ENCODE assay signal across 13 mouse cellular contexts in genomic region chr7:80204362-80204761, GRCm38 (mm10). TPM values are rescaled to one million over a fixed set of nuclear protein-coding genes. Genes with fewer than 3 reads are reported as not detected.
DNase-seq lines count a peak whose midpoint lies in the region; ATAC-seq lines count a peak whose summit lies in the region.
"Had no signal": no experiment of that assay in that cellular context is flagged by ENCODE, and none has a peak within 500 bp of the region (broad histone marks: within the 10 kb centered on the region; RNA-seq: fewer than 3 reads in every experiment).

No protein-coding gene starts in this region.

- peaks cover 88% of the 10 kb centered on the region for H3K36me3 ChIP-seq in megakaryocyte, embryonic 14.5 days (replicated peaks; ENCODE audit: low read length)
- H3K36me3 ChIP-seq in liver, embryonic 16.5 days (ENCODE audit: control insufficient read depth, insufficient read depth): peaks cover 10% of the 10 kb centered on the region; the same call in 1 of the 2 replicates

- H3K27me3 ChIP-seq in megakaryocyte, embryonic 14.5 days (replicated peaks): no peaks in the 10 kb centered on the region
- H3K27me3 ChIP-seq in liver, embryonic 16.5 days (ENCODE audit: control insufficient read depth, insufficient read depth, low read depth, low read length): no peaks in the 10 kb centered on the region

- DNase-seq in CD4-positive, CD25-positive, alpha-beta regulatory T cell, adult 2 months (ENCODE audit: low read depth, low spot score): peak; percentile 73
- DNase-seq in T-cell, adult 2 months (ENCODE audit: low spot score): peak; percentile 73
- DNase-seq in kidney, postnatal 4 days: no peak
- no peak for DNase-seq in layer of hippocampus, postnatal 14 days (ENCODE audit: low spot score in 2 of 2)
- DNase-seq: cerebellum, adult 18-20 months; gastrocnemius, adult 2 months; heart, postnatal 14 days; layer of hippocampus, postnatal 36 days; lung, adult 18-20 months; midbrain, embryonic 14.5 days had no signal

- ATAC-seq in megakaryocyte, adult 5-6 weeks (ENCODE audit: poor library complexity, severe bottlenecking): no peak
- no peak for ATAC-seq in liver, embryonic 16.5 days (ENCODE audit: low read depth)

- H3K4me2 ChIP-seq in liver, embryonic 16.5 days (ENCODE audit: low read depth, low read length): peak overlapping the region; percentile 51

- 62% methylated on average over 4 of the region's 4 CpGs for WGBS in liver, embryonic 16.5 days (ENCODE audit: insufficient replicate concordance)

- peak overlapping the region; percentile 84 for H3K27ac ChIP-seq in liver, embryonic 16.5 days (ENCODE audit: low read length)
- H3K27ac ChIP-seq: gastrocnemius, adult 2 months had no signal

- peaks cover 100% of the 10 kb centered on the region for H3K4me1 ChIP-seq in megakaryocyte, embryonic 14.5 days
- peaks cover 100% of the 10 kb centered on the region for H3K4me1 ChIP-seq in liver, embryonic 16.5 days (ENCODE audit: control insufficient read depth, low read depth, low read length)

- H3K9ac ChIP-seq in liver, embryonic 16.5 days (ENCODE audit: low read depth, low read length): no peak overlapping the region; the same call in 1 of the 2 replicates

- H3K9me3 ChIP-seq in megakaryocyte, embryonic 14.5 days: no peaks in the 10 kb centered on the region
- H3K9me3 ChIP-seq in liver, embryonic 16.5 days (replicated peaks; ENCODE audit: control insufficient read depth, low read length): no peaks in the 10 kb centered on the region

- H3K4me3 ChIP-seq in megakaryocyte, embryonic 14.5 days (replicated peaks): peak overlapping the region; percentile 98
- no peak overlapping the region for H3K4me3 ChIP-seq in liver, embryonic 16.5 days (ENCODE audit: low read depth, low read length)
- H3K4me3 ChIP-seq: gastrocnemius, adult 2 months had no signal

RNA-seq across cellular contexts. Expression of gene Sema4b, which starts 17.7 kb away (rescaled TPM):
- polyA plus RNA-seq in megakaryocyte, embryonic 14.5 days (2012; ENCODE audit: insufficient read depth, low replicate concordance): 30.8 and 31.0 TPM in 2 replicates
- 10.1 and 13.7 TPM in 2 replicates for total RNA-seq in megakaryocyte, adult 5-6 weeks (2015)
- 10.5 and 11.1 TPM in 2 replicates for total RNA-seq in megakaryocyte, adult 5-6 weeks (2017)
- 13.4 and 14.4 TPM in 2 replicates for polyA plus RNA-seq in liver, embryonic 16.5 days (2015; fragmentation: Nextera tagmentation; extraction: Ambion mirVana)
- 10 to 100 TPM; 25.2 to 25.7 TPM for total RNA-seq in layer of hippocampus, postnatal 14 days (2021)

RNA-seq across cellular contexts. Expression of gene Cib1, which starts 28.3 kb away (rescaled TPM):
- polyA plus RNA-seq in megakaryocyte, embryonic 14.5 days (2012; ENCODE audit: insufficient read depth, low replicate concordance): 42.4 and 54.0 TPM in 2 replicates
- 107 and 134 TPM in 2 replicates for total RNA-seq in megakaryocyte, adult 5-6 weeks (2015)
- 86.5 and 98.1 TPM in 2 replicates for total RNA-seq in megakaryocyte, adult 5-6 weeks (2017)
- polyA plus RNA-seq in liver, embryonic 16.5 days (2015; fragmentation: Nextera tagmentation; extraction: Ambion mirVana): 76.4 and 77.0 TPM in 2 replicates
- total RNA-seq in layer of hippocampus, postnatal 14 days (2021): 10 to 100 TPM; 28.1 to 28.8 TPM

RNA-seq across cellular contexts. Expression of gene Gdpgp1, which starts 28.3 kb away (rescaled TPM):
- polyA plus RNA-seq in megakaryocyte, embryonic 14.5 days (2012; ENCODE audit: insufficient read depth, low replicate concordance): 1.6 and 7.0 TPM in 2 replicates
- total RNA-seq in megakaryocyte, adult 5-6 weeks (2015): 5.2 and 5.4 TPM in 2 replicates
- total RNA-seq in megakaryocyte, adult 5-6 weeks (2017): 1.9 and 2.7 TPM in 2 replicates
- 1.5 and 1.7 TPM in 2 replicates for polyA plus RNA-seq in liver, embryonic 16.5 days (2015; fragmentation: Nextera tagmentation; extraction: Ambion mirVana)
- 1 to 10 TPM; 6.3 to 6.4 TPM for total RNA-seq in layer of hippocampus, postnatal 14 days (2021)

RNA-seq across cellular contexts. Expression of gene Ttll13, which starts 41.8 kb away (rescaled TPM):
- polyA plus RNA-seq in megakaryocyte, embryonic 14.5 days (2012; ENCODE audit: insufficient read depth, low replicate concordance): 0.11 TPM in 1 of 2 replicates, not detected in the other
- total RNA-seq in megakaryocyte, adult 5-6 weeks (2015): 0.07 TPM in 1 of 2 replicates, not detected in the other
- total RNA-seq in megakaryocyte, adult 5-6 weeks (2017): 0.12 TPM in 1 of 2 replicates, not detected in the other
- polyA plus RNA-seq in liver, embryonic 16.5 days (2015; fragmentation: Nextera tagmentation; extraction: Ambion mirVana): 0.16 and 0.42 TPM in 2 replicates
- total RNA-seq in layer of hippocampus, postnatal 14 days (2021): 1 to 10 TPM in 1 of 2 experiments, under 1 TPM in 1; 0.95 to 1.6 TPM

RNA-seq across cellular contexts. Expression of gene Ngrn, which starts 56.7 kb away (rescaled TPM):
- polyA plus RNA-seq in megakaryocyte, embryonic 14.5 days (2012; ENCODE audit: insufficient read depth, low replicate concordance): 3.8 and 39.8 TPM in 2 replicates
- 24.8 and 28.1 TPM in 2 replicates for total RNA-seq in megakaryocyte, adult 5-6 weeks (2015)
- total RNA-seq in megakaryocyte, adult 5-6 weeks (2017): 21.4 and 21.8 TPM in 2 replicates
- polyA plus RNA-seq in liver, embryonic 16.5 days (2015; fragmentation: Nextera tagmentation; extraction: Ambion mirVana): 26.3 and 27.7 TPM in 2 replicates
- 10 to 100 TPM; 38.9 to 39.3 TPM for total RNA-seq in layer of hippocampus, postnatal 14 days (2021)

Comparison
In these comparisons a context has a peak if more than half of its experiments do, and no peak if none do; other contexts are left out.
1. DNase-seq: peak in CD4-positive, CD25-positive, alpha-beta regulatory T cell, adult 2 months (single experiment) and T-cell, adult 2 months (single experiment); none in kidney, postnatal 4 days (0 of 2) and layer of hippocampus, postnatal 14 days (0 of 2).